14 mouse cellular contexts compared by ENCODE assay signal in the genomic region with DNA sequence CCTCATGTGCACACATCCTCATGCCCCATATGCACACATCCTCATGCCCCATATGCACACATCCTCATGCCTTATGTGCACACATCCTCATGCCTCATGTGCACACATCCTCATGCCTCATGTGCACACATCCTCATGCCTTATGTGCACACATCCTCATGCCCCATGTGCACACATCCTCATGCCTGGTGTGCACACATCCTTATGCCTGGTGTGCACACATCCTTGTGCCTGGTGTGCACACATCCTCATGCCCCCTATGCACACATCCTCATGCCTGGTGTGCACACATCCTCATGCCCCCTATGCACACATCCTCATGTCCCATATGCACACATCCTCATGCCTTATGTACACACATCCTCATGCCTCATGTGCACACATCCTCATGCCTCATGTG. TPM values are rescaled to one million over a fixed set of nuclear protein-coding genes. Genes with fewer than 3 reads are reported as not detected.
"Had no signal": no experiment of that assay in that cellular context is flagged by ENCODE, and none has a peak within 500 bp of the region (broad histone marks: within the 10 kb centered on the region; RNA-seq: fewer than 3 reads in every experiment).

No protein-coding gene starts in this region.

RNA-seq across cellular contexts. Expression of a gene that starts 14.6 kb away (rescaled TPM):
- polyA plus RNA-seq: neural tube, embryonic 11.5 days; neural tube, embryonic 12.5 days; neural tube, embryonic 13.5 days; neural tube, embryonic 14.5 days; small intestine, adult 2 months; spleen, adult 2 months; stomach, embryonic 14.5 days; stomach, embryonic 15.5 days; stomach, embryonic 16.5 days; stomach, postnatal 0 days; testis, adult 2 months; thymus, adult 2 months; thymus, postnatal 0 days; urinary bladder, adult 2 months had no signal

RNA-seq across cellular contexts. Expression of a gene that starts 56.3 kb away (rescaled TPM):
- polyA plus RNA-seq: neural tube, embryonic 11.5 days; neural tube, embryonic 14.5 days; small intestine, adult 2 months; spleen, adult 2 months; stomach, embryonic 14.5 days; stomach, embryonic 15.5 days; stomach, embryonic 16.5 days; stomach, postnatal 0 days; testis, adult 2 months; thymus, adult 2 months; thymus, postnatal 0 days had no signal
